Mouse (Mus musculus) brain, embryonic 18.5 days (tissue): ENCODE results near the gene St7l.

Experiments
- DNase-seq: peaks from one replicate; pipeline ENCODE4 v3.0.0-alpha.2; 2012; ENCODE audit warnings: low read depth, low spot score

St7l gene

GRCm38 (mm10) chr3:104963331-104964276, 99.8 kb downstream of the St7l start:
- DNase-seq, result no peak

- DNase-seq, result no peak
Measured at GRCm38 (mm10) chr3:104965070-104965855, 101.5 kb downstream of the St7l start.

GRCm38 (mm10) chr3:104965991-104966554, 102.3 kb downstream of the St7l start:
- DNase-seq, result no peak

GRCm38 (mm10) chr3:104967548-104968300, 103.9 kb downstream of the St7l start:
- DNase-seq, result no peak
